Mouse (Mus musculus): ENCODE data around the gene Tab1.

Tab1 gene

GRCm38 (mm10) chr15:80158707-80159090, 25.8 kb downstream of the Tab1 start:
- in situ Hi-C loops (cut with MboI; ENCODE audit: unreplicated experiment in 2 of 2) = loop anchor here in 1 of 2 experiments (25.0 kb wide), 1 partner anchor 1346 kb away; the partner anchor contains the start of gene Card10

GRCm38 (mm10) chr15:80159286-80159901, 26.5 kb downstream of the Tab1 start:
- in situ Hi-C loops (cut with MboI; ENCODE audit: unreplicated experiment in 2 of 2) = loop anchor here in 1 of 2 experiments (25.0 kb wide), 1 partner anchor 1347 kb away; the partner anchor contains the start of gene Card10

DNA sequence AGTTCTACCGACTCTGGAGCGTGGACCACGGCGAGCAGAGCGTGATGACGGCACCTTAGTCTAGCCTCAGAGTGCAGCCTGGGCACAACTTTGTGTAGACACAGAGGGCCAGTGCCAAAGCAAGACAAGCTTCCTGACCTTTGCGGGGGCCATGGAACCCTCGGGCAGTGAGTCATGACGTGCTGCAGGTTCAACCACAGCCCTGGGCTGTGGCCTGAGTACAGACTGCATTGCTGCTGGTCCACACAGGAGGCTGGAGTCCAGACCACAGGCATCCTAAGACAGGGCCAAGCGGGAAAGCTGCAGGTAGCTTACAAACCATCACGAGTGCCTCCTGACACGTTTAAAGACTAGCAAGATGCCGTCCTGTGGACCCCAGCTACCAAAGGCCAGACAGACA, 27.3 kb downstream of the Tab1 start:
- in situ Hi-C loops (cut with MboI; ENCODE audit: unreplicated experiment in 2 of 2) = loop anchor here in 1 of 2 experiments (25.0 kb wide), 1 partner anchor 1348 kb away; the partner anchor contains the start of gene Card10

- in situ Hi-C loops (cut with MboI; ENCODE audit: unreplicated experiment in 2 of 2) = loop anchor here in 1 of 2 experiments (25.0 kb wide), 1 partner anchor 1348 kb away; the partner anchor contains the start of gene Card10
Measured at GRCm38 (mm10) chr15:80160726-80161125, 27.8 kb downstream of the Tab1 start.

DNA sequence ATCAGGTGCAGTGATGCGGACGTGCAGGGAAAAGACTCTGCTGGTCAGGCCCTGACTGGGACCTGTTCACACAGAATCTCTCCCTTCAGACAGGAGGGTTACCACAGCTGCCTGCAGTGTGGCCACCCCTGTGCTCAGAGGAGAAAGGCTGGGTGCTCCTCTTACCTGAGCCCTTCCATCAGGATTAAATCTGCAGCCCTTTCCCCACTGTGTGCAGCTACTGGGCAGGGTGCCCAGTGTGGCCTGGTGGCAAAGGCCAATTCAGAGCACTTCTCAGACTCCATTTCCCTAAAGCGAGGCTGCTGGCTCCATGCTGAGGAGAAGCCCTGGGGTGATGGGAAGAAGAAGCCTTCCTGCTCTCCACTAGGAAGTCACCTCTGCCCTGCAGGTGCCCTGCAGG, 28.3 kb downstream of the Tab1 start:
- in situ Hi-C loops (cut with MboI; ENCODE audit: unreplicated experiment in 2 of 2) = loop anchor here in 1 of 2 experiments (25.0 kb wide), 1 partner anchor 1349 kb away; the partner anchor contains the start of gene Card10

DNA sequence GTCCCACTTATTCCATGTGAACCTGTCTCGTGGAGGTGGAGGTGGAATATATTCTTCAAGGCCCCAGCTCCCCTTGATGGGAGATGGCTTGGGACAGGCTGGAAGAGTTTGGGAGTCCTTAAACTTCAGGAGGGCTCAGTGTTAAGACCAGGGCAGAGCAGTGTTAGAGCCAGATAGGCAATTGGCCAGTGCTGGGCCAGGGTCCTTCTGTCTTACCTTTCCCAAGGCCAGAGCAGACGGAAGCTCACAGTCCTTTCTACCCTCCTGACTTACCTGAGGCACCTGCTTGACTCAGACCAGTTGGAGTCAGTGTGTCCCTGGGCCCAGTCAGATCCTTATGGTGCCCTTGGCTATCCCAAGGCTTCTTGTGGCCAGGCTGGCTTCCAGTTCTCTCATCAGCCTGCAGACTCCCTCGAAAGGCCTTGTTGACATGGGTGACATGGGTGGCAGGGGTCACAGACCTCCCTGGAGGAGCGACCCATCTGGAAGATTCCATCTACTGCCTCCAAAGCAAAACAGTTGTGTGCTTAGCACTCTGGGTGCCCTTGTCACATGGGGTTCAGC, 29.6 kb downstream of the Tab1 start:
- in situ Hi-C loops (cut with MboI; ENCODE audit: unreplicated experiment in 2 of 2) = loop anchor here in 1 of 2 experiments (25.0 kb wide), 1 partner anchor 1350 kb away; the partner anchor contains the start of gene Card10

DNA sequence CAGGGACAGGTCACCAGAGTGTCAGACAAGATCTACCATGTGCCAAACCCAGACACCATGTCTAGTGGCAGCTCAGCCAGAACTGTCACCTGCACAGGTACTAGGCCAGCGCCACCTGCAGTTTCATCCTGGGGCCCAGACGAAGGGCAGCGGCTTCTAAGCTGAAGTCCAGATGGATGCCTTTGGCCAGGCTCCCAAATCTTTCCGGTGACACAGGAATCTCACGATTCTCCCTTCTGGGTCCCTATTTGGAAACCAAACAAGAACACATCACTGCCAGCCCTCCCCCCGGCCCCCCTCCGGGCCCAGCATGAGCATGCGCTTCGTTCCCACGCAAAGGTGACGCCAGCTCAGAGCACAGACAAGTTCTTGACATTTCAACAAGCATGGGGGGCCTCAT, 30.3 kb downstream of the Tab1 start:
- in situ Hi-C loops (cut with MboI; ENCODE audit: unreplicated experiment in 2 of 2) = loop anchor here in 1 of 2 experiments (25.0 kb wide), 1 partner anchor 1351 kb away; the partner anchor contains the start of gene Card10

DNA sequence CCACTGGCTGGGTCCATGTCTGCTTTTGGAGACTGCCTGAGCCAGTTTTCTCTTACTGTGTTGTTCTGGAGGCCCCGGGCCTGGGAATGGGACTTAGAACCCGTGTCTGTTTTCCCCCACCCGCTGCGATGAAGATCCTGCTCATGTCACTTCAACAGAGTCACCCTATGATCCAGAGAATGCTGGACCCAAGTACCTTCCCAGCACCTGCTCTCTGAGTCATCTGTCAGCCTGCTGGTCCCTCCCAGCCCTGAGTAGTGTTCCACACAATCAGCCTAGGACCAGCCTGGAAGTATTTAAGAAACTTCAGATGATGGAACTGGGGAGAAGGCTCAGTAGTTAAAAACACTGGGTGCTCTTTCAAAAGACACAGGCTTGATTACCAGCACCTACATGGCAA, 30.8 kb downstream of the Tab1 start:
- in situ Hi-C loops (cut with MboI; ENCODE audit: unreplicated experiment in 2 of 2) = loop anchor here in 1 of 2 experiments (25.0 kb wide), 1 partner anchor 1351 kb away; the partner anchor contains the start of gene Card10

GRCm38 (mm10) chr15:80165396-80165795, 32.5 kb downstream of the Tab1 start:
- in situ Hi-C loops (cut with MboI; ENCODE audit: unreplicated experiment in 2 of 2) = loop anchor here in 1 of 2 experiments (25.0 kb wide), 1 partner anchor 1353 kb away; the partner anchor contains the start of gene Card10

DNA sequence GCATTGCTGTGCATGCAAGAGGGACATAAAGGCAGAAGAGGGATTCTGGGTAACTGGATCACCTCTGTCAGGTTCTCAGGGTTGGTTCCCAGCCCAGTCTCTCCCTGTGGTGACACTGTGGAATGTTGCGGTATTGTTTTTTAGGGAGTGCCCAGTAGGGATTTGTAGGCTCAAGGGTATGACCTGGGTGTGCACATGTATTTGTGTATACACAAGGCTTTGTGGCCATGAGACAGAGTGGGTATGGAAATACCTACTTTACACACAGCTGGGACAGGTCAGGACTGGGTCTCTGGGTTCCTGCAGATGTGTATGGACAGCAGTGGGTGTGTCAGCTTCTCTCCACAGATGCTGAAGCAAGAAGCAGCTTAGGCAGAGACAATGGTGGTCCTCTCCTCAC, 36.6 kb downstream of the Tab1 start:
- in situ Hi-C loops (cut with MboI; ENCODE audit: unreplicated experiment in 2 of 2) = loop anchor here in 1 of 2 experiments (25.0 kb wide), 1 partner anchor 1357 kb away; the partner anchor contains the start of gene Card10

GRCm38 (mm10) chr15:80170357-80170756, 37.4 kb downstream of the Tab1 start:
- in situ Hi-C loops (cut with MboI; ENCODE audit: unreplicated experiment in 2 of 2) = loop anchor here in 1 of 2 experiments (25.0 kb wide), 1 partner anchor 1358 kb away; the partner anchor contains the start of gene Card10

GRCm38 (mm10) chr15:80171286-80171685, 38.4 kb downstream of the Tab1 start:
- in situ Hi-C loops (cut with MboI; ENCODE audit: unreplicated experiment in 2 of 2) = loop anchor here in 1 of 2 experiments (25.0 kb wide), 1 partner anchor 1359 kb away; the partner anchor contains the start of gene Card10

- in situ Hi-C loops (cut with MboI; ENCODE audit: unreplicated experiment in 2 of 2) = loop anchor here in 1 of 2 experiments (25.0 kb wide), 1 partner anchor 1359 kb away; the partner anchor contains the start of gene Card10
Measured at GRCm38 (mm10) chr15:80171791-80172190, 38.9 kb downstream of the Tab1 start.

- in situ Hi-C loops (cut with MboI; ENCODE audit: unreplicated experiment in 2 of 2) = loop anchor here in 1 of 2 experiments (25.0 kb wide), 1 partner anchor 1361 kb away; the partner anchor contains the start of gene Card10
Measured at GRCm38 (mm10) chr15:80173001-80173771, 40.3 kb downstream of the Tab1 start, which contains the start of gene Mgat3. Gene Mgat3, plus strand, starts transcription at chr15:80173721.

- in situ Hi-C loops (cut with MboI; ENCODE audit: unreplicated experiment in 2 of 2) = loop anchor here in 1 of 2 experiments (25.0 kb wide), 1 partner anchor 1362 kb away; the partner anchor contains the start of gene Card10
Measured at GRCm38 (mm10) chr15:80173781-80174597, 41.1 kb downstream of the Tab1 start.

DNA sequence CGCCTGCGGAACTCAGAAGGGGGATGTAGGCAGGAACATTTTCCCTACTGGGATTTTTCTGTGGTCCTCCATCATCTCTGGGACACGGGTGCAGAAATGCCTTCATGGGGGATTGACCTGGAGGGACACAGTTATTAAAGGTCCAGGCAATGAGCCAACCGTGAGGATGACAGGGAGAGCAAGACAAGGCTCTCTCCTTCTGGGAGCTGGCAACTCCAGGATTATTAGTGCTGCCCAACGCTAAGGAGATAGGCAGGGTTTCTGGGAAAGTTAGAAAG, 41.6 kb downstream of the Tab1 start:
- in situ Hi-C loops (cut with MboI; ENCODE audit: unreplicated experiment in 2 of 2) = loop anchor here in 1 of 2 experiments (25.0 kb wide), 1 partner anchor 1362 kb away; the partner anchor contains the start of gene Card10

- in situ Hi-C loops (cut with MboI; ENCODE audit: unreplicated experiment in 2 of 2) = no loop called here
Measured at GRCm38 (mm10) chr15:80175316-80175715, 42.4 kb downstream of the Tab1 start.

- in situ Hi-C loops (cut with MboI; ENCODE audit: unreplicated experiment in 2 of 2) = no loop called here
Measured at GRCm38 (mm10) chr15:80175756-80176155, 42.8 kb downstream of the Tab1 start.

DNA sequence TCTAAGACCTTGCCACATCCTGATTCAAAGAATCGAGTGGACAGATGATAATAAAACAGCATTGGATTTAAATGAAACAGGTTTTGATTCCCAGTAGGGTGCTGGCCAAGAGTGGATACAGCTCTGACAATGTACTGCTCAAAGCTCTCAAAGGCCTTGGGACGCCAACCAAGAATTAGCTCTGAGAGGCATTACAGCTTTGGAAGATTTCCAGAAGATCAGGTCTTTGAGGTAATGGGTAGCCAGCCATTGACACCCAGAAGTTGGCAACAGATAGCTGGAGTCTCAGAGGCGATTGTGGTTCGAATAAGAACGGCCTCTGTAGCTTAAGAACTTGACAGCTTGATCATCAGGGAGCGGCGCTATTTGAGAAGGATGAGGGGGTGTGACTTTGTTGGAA, 48.6 kb downstream of the Tab1 start:
- in situ Hi-C loops (cut with MboI; ENCODE audit: unreplicated experiment in 2 of 2) = no loop called here

Data from v-Abl transformed pro-B cells (cell line).